Mouse (Mus musculus): ENCODE results near the gene Bcl2l13. TPM values are rescaled to one million over a fixed set of nuclear protein-coding genes. Genes with fewer than 3 reads are reported as not detected.
"Not testable (repeated sequence)": the region's sequence is repeated elsewhere in the genome, so short reads cannot be mapped to it uniquely, and the experiment has no call there.

Gene Bcl2l13
- polyA plus RNA-seq, 1 experiment from 2014 or later = 34.3 TPM

- Histone ChIP-seq H3K4me1 (replicated peaks) (peaks cover 32% of the 10 kb centered on the region), H3K27me3 (no peaks in the 10 kb centered on the region), H3K36me3 (replicated peaks) (peaks cover 20% of the 10 kb centered on the region), H3K4me2 (peak overlapping the region; percentile 3; the same call in 1 of the 2 replicates), H3K9ac (no peak overlapping the region), H3K4me3 (replicated peaks) (no peak overlapping the region), H3K27ac (replicated peaks) (peak overlapping the region; percentile 61), H3K9me3 (replicated peaks) (no peaks in the 10 kb centered on the region)
- peak; percentile 60 for ATAC-seq (ENCODE audit: insufficient read depth)
- 31% methylated on average over 5 of the region's 5 CpGs for WGBS (ENCODE audit: insufficient replicate concordance)
These were observed 67.5 kb downstream of the Bcl2l13 start for GRCm38 (mm10) chr6:120903450-120903912.

- ATAC-seq (ENCODE audit: insufficient read depth) = no peak
- Histone ChIP-seq H3K27me3 (no peaks in the 10 kb centered on the region), H3K9me3 (replicated peaks) (no peaks in the 10 kb centered on the region), H3K36me3 (replicated peaks) (peaks cover 20% of the 10 kb centered on the region), H3K4me1 (replicated peaks) (peaks cover 32% of the 10 kb centered on the region), H3K9ac (no peak overlapping the region), H3K4me3 (replicated peaks) (no peak overlapping the region), H3K27ac (replicated peaks) (peak overlapping the region; percentile 61), H3K4me2 (peak overlapping the region; percentile 3; the same call in 1 of the 2 replicates)
- 59% methylated on average over 11 of the region's 11 CpGs for WGBS (ENCODE audit: insufficient replicate concordance)
These were observed 67.9 kb downstream of the Bcl2l13 start for GRCm38 (mm10) chr6:120903961-120904360.

- no peak overlapping the region for H3K9ac ChIP-seq
- 79% methylated on average over 5 of the region's 5 CpGs for WGBS (ENCODE audit: insufficient replicate concordance)
- peak overlapping the region; percentile 61 for H3K27ac ChIP-seq (replicated peaks)
- peaks cover 13% of the 10 kb centered on the region for H3K36me3 ChIP-seq (replicated peaks)
- no peaks in the 10 kb centered on the region for H3K9me3 ChIP-seq (replicated peaks)
- ATAC-seq (ENCODE audit: insufficient read depth) = peak; percentile 26; the same call in 1 of the 2 replicates
- H3K4me1 ChIP-seq (replicated peaks) = peaks cover 32% of the 10 kb centered on the region
- H3K4me2 ChIP-seq = no peak overlapping the region
- no peaks in the 10 kb centered on the region for H3K27me3 ChIP-seq
- H3K4me3 ChIP-seq (replicated peaks) = no peak overlapping the region
These were observed 69.1 kb downstream of the Bcl2l13 start for GRCm38 (mm10) chr6:120905111-120905510.

GRCm38 (mm10) chr6:120906521-120906920 lies 70.5 kb downstream of the Bcl2l13 start:
- H3K4me3 ChIP-seq (replicated peaks) = no peak overlapping the region
- no peak overlapping the region for H3K4me2 ChIP-seq
- 87% methylated on average over 6 of the region's 6 CpGs for WGBS (ENCODE audit: insufficient replicate concordance)
- H3K4me1 ChIP-seq (replicated peaks) = peaks cover 40% of the 10 kb centered on the region
- H3K27ac ChIP-seq (replicated peaks) = no peak overlapping the region
- peaks cover 11% of the 10 kb centered on the region; the same call in 1 of the 2 replicates for H3K36me3 ChIP-seq (replicated peaks)
- no peak overlapping the region for H3K9ac ChIP-seq
- ATAC-seq (ENCODE audit: insufficient read depth) = no peak
- no peaks in the 10 kb centered on the region for H3K9me3 ChIP-seq (replicated peaks)
- H3K27me3 ChIP-seq = no peaks in the 10 kb centered on the region

DNA sequence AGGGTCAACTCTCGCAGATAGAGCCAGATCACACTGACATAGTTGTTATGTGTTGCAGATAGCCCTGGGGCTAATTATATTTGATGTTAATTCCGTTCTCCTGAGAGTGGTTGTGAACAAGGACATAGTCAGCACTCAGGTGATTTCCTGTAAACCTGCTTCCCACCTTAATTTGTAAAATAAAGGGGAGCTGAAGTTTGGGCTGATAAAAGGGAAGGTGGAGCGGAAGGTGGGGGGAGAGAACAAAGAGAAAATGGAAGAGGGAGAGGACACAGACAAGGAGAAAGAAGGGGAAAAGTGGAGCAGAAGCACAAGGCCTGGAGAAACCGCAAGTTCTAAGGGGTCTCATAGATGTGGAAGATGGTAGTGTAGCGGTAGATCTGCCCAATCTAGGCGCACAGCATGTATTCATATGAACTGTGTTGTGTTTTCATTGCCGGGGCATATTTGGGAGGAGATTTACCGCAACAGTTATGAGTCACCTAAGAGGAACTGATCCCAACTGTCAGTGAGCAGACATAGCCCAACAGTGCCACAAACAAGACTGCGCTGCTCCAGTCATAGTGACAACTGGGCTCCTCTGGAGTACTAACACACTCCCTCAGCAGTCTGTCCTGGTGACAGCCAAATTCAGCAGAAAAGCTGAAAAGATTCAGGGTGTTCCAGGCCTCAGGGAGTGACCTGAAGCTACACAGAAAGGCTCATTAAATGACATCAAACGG lies 72.0 kb downstream of the Bcl2l13 start:
- WGBS (ENCODE audit: insufficient replicate concordance) = 72% methylated on average over 10 of the region's 10 CpGs
- H3K36me3 ChIP-seq (replicated peaks) = peaks cover 11% of the 10 kb centered on the region; the same call in 1 of the 2 replicates
- H3K27me3 ChIP-seq; ATAC-seq (ENCODE audit: insufficient read depth); H3K4me3 ChIP-seq (replicated peaks); H3K27ac ChIP-seq (replicated peaks); H3K4me2 ChIP-seq; H3K9ac ChIP-seq; H3K9me3 ChIP-seq (replicated peaks): not testable (repeated sequence)
- peaks cover 52% of the 10 kb centered on the region for H3K4me1 ChIP-seq (replicated peaks)

DNA sequence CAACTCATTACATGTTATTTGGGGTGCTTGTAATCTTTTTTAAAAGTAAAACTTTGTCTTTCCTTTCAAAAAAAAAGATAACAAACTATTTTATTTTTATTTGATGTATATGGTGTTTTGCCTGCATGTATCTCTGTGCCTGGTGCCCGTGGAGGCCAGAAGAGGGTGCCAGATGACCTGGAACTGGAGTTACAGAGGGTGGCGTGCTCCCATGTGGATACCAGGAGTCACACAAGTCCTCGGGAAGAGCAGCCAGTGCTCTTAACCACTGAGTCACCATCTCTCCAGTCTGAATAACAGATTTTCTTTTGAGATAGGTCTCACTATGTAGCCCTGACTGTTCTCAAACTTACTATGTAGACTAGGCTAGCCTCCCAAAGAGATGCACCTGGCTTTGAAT lies 73.5 kb downstream of the Bcl2l13 start:
- H3K27me3 ChIP-seq = no peaks in the 10 kb centered on the region
- peaks cover 52% of the 10 kb centered on the region for H3K4me1 ChIP-seq (replicated peaks)
- H3K36me3 ChIP-seq (replicated peaks) = peaks cover 11% of the 10 kb centered on the region; the same call in 1 of the 2 replicates
- no peak overlapping the region for H3K9ac ChIP-seq
- H3K27ac ChIP-seq (replicated peaks) = no peak overlapping the region
- H3K4me2 ChIP-seq = no peak overlapping the region
- H3K9me3 ChIP-seq (replicated peaks) = no peaks in the 10 kb centered on the region
- no peak overlapping the region for H3K4me3 ChIP-seq (replicated peaks)
- ATAC-seq (ENCODE audit: insufficient read depth) = no peak
- 62% methylated on average over 3 of the region's 3 CpGs for WGBS (ENCODE audit: insufficient replicate concordance)

DNA sequence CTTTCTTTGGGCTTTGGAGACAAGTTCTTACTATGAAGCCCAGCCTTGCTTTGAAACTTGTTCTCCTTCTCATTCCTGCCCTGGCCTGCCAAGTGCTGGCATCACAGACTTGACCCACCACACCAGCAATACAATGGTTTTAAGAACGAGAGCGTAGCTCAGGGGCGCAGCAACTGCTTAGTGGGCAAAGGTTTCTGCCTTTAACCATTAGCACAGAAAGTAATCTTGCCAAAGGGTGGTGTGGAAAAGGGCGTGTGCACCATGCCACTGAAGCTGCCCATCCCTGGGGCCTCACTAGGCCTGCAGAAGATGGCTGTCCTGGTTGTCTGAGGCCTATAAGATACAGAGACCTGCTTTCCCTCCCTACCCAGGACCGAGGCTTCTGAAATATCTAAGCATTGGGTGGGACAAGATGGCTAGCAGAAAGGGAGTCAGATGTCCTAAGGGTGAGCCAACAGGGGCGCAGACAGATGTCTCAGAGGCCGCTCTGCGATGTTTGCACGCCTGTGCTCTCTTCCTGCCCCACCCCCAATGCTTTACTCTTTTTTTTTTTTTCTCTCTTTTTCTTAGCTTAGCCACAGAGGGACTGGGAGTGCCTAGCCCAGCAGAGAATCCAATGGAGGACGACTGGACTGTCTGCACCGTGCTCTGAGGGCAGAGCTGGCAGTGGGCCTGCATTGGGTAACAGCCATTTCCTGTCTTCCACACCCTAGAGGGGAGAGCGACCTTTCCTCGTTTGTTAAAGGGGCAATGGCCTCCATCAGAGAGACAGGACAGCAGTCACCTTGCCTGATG lies 75.4 kb downstream of the Bcl2l13 start:
- Histone ChIP-seq H3K9me3 (replicated peaks) (no peaks in the 10 kb centered on the region), H3K27ac (replicated peaks) (peak overlapping the region; percentile 74), H3K9ac (0 out of 2 replicates have a peak overlapping the region, but pooled peaks have one; percentile 8), H3K27me3 (no peaks in the 10 kb centered on the region), H3K36me3 (replicated peaks) (peaks cover 5% of the 10 kb centered on the region; the same call in 1 of the 2 replicates), H3K4me2 (peak overlapping the region; percentile 35), H3K4me1 (replicated peaks) (peaks cover 61% of the 10 kb centered on the region), H3K4me3 (replicated peaks) (no peak overlapping the region)
- 49% methylated on average over 13 of the region's 13 CpGs for WGBS (ENCODE audit: insufficient replicate concordance)
- ATAC-seq (ENCODE audit: insufficient read depth) = no peak

DNA sequence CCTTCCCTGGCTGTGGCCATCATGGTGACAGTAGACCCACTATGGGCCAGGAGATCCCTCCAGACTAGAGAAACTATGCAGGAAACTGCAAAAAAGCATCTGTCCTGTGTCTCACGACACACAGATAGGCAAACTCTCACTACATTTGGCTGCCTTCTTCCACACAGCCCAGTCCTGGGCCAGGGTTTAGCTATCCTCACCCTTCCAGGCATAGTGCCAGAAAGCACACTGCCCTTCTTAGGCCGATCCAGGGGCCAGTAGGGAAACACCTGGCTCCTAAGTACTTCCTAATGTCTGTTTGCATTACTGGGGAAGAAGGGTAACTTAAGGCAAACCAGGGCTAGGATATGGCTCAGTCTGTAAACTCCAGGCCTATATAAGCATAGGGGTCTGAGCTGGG lies 76.9 kb downstream of the Bcl2l13 start:
- H3K4me3 ChIP-seq (replicated peaks) = no peak overlapping the region
- no peaks in the 10 kb centered on the region for H3K9me3 ChIP-seq (replicated peaks)
- H3K4me2 ChIP-seq = no peak overlapping the region
- 48% methylated on average over 2 of the region's 2 CpGs for WGBS (ENCODE audit: insufficient replicate concordance)
- peaks cover 67% of the 10 kb centered on the region for H3K4me1 ChIP-seq (replicated peaks)
- H3K9ac ChIP-seq = no peak overlapping the region
- no peaks in the 10 kb centered on the region for H3K27me3 ChIP-seq
- H3K27ac ChIP-seq (replicated peaks) = peak overlapping the region; percentile 24; the same call in 1 of the 2 replicates
- no peak for ATAC-seq (ENCODE audit: insufficient read depth)
- no peaks in the 10 kb centered on the region; the same call in 1 of the 2 replicates for H3K36me3 ChIP-seq (replicated peaks)

GRCm38 (mm10) chr6:120913783-120914182 lies 77.8 kb downstream of the Bcl2l13 start:
- Histone ChIP-seq H3K27me3 (no peaks in the 10 kb centered on the region), H3K27ac (replicated peaks) (peak overlapping the region; percentile 87; the same call in 1 of the 2 replicates), H3K4me1 (replicated peaks) (peaks cover 67% of the 10 kb centered on the region), H3K4me2 (no peak overlapping the region), H3K4me3 (replicated peaks) (no peak overlapping the region), H3K9me3 (replicated peaks) (no peaks in the 10 kb centered on the region), H3K36me3 (replicated peaks) (no peaks in the 10 kb centered on the region; the same call in 1 of the 2 replicates), H3K9ac (no peak overlapping the region)
- ATAC-seq (ENCODE audit: insufficient read depth) = no peak
- WGBS (ENCODE audit: insufficient replicate concordance) = 71% methylated on average over 8 of the region's 8 CpGs

GRCm38 (mm10) chr6:120914533-120914910 lies 78.5 kb downstream of the Bcl2l13 start:
- Histone ChIP-seq H3K27ac (replicated peaks) (peak overlapping the region; percentile 87), H3K27me3 (no peaks in the 10 kb centered on the region), H3K4me1 (replicated peaks) (peaks cover 67% of the 10 kb centered on the region), H3K9me3 (replicated peaks) (no peaks in the 10 kb centered on the region), H3K9ac (peak overlapping the region; percentile 53), H3K4me2 (peak overlapping the region; percentile 99), H3K36me3 (replicated peaks) (no peaks in the 10 kb centered on the region; the same call in 1 of the 2 replicates), H3K4me3 (replicated peaks) (peak overlapping the region; percentile 74)
- 16% methylated on average over 4 of the region's 4 CpGs for WGBS (ENCODE audit: insufficient replicate concordance)
- ATAC-seq (ENCODE audit: insufficient read depth) = peak; percentile 27
